Mouse (Mus musculus) skeletal muscle tissue, adult 2 months (tissue): ENCODE measurements around the gene Cdip1.
A peak's percentile ranks its signal among the peaks of the same experiment; 100 is the strongest.

ENCODE experiments used
- DNase-seq: peaks from one replicate; pipeline ENCODE4 v3.0.0-alpha.2; 2012; ENCODE audit warnings: low read depth, low spot score

The Cdip1 gene

DNA sequence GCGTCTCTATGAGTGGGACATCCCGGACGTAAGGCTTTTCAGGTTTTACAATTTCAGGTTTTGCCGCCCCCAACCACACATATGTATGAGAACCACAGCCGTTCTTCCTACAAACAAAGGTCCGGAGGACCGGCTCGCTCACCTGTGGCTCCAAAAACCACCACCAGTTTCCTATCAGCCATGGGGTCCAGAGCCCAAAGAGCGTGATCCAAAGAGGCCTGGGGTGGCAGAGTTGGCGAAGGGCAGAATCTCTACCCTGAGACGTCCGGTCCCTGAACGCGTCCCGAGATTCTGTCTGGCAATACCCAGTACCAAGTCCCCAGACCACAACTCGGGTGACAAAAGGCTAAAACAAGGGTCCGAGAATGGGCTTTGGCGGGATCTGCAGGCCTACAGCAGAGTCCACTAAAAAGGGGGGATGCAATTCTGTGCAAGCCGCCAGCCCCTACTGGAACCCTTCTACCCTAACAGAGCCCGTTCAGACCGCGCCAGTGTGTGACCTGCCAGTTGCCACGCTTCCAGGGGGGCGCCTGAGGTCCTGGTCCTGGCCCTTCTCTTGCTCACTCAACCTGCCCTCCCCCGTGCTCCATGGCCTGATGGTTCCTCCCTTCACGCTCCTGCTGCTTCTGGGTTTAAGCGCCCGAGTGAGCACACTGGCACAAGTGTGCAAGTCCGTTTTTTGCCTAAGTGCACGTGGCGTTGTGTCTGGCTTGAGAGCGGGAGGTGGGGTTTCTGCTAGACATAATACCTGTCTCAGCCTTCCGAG is 71.2 kb downstream of the Cdip1 start, which contains the start of gene Nmral1:
Gene Nmral1 (minus strand): TSS at position 604 of the 766 bp plus-strand sequence.
- peak; percentile 44 for DNase-seq

- no peak for DNase-seq
These were observed 72.2 kb downstream of the Cdip1 start for GRCm38 (mm10) chr16:4717866-4718265.

DNA sequence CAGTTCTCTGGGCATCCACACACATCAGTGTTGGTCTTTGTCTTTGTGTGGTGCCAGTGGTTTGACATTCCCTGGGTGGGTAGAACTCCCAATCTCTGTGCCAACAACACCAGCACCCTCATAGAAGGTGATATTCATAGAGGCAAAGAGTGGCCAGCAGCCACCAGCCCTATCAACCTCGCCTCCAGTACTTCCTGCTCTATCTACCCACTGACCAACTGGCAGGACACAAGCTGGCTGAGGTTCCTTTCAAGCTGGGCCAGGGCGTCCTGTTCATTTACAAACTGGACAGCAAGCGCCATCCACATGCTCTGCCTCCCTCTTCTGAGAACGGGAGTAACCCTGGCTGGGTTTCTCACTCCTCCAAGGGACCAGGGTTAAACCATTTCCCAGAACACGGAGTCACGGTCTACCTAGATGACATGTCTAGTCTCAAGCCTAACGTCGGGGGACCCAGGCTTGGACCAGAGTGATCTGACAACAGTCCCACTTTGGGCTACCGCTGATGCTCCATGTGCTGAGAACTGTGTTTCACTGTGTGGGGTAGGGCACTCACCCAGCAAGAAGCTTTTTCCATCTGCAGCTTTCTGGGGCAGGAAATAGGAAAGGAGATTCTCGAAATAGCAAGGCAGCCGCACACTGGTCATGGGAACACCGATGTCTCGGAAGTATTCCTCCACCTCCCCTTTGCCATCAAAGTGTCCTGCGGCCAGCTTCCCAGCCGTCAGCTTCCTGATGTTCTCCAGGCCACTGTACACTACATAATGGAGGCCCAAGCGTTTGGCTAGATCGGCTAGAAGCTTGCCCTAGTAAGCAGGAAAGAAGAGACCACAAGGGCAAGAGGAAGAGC is 76.0 kb downstream of the Cdip1 start:
- no peak for DNase-seq

- no peak for DNase-seq
These were observed 78.9 kb downstream of the Cdip1 start for GRCm38 (mm10) chr16:4711173-4711572.

GRCm38 (mm10) chr16:4705541-4705940 is 84.6 kb downstream of the Cdip1 start:
- DNase-seq, result no peak

DNA sequence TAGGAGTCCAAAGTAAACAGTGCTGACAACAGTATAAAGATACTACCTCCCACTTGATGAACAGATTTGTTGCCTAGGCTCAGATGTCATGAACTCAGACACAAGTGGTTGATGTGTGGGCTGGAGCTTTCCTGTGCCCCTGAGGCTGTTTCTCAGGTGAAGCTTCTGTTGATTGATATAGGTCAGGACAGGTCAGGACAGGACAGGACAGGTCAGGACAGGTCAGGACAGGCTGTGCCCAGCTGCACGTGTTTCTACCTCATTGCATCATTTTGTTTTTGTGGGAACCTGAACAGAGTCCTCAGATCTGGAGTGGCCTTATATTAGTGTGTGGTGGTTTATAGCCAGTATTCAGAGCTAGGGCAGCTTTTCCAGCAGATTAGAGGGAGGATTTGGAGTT is 87.4 kb downstream of the Cdip1 start:
- DNase-seq, result no peak

DNA sequence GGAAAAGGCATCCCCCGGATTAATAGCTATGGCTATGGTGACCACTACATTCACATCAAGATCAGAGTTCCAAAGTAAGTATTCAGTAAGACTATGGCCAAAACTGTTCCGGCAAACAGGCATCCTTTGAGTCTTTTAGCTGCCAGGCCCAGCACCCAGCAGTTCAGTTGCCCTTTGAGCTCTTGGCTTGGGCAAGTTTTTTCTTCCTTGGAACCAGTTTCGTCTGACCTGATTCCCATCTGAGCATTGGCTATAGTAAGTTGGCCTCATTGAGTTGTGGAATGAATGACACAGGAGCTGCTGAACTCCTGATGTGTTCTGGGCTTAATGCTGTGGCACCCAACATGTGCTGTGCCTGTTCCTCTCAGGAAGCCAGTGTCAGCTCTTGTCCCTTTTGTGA is 88.9 kb downstream of the Cdip1 start:
- DNase-seq, result no peak
